Mouse (Mus musculus) frontal cortex, adult 2 months (tissue): ENCODE measurements around the gene Acbd3. TPM values are rescaled to one million over a fixed set of nuclear protein-coding genes. Genes with fewer than 3 reads are reported as not detected.

Source experiments
- DNase-seq, 2 experiments: peaks; one replicate each; pipeline ENCODE4 v3.0.0; 2022; ENCODE audit warnings: low spot score in 1 of 2; ENCODE audit errors: extremely low spot score in 1 of 2
- polyA plus RNA-seq: library from polyadenylated mRNA; depleted of rRNA; stranded (reverse); fragments of >200 nt; gene quantifications from 2 replicates; pipeline ENCODE4 v1.2.3, GENCODE M21; 2012; rRNA removed

The Acbd3 gene
- polyA plus RNA-seq: 26.3 and 28.0 TPM in 2 replicates

DNA sequence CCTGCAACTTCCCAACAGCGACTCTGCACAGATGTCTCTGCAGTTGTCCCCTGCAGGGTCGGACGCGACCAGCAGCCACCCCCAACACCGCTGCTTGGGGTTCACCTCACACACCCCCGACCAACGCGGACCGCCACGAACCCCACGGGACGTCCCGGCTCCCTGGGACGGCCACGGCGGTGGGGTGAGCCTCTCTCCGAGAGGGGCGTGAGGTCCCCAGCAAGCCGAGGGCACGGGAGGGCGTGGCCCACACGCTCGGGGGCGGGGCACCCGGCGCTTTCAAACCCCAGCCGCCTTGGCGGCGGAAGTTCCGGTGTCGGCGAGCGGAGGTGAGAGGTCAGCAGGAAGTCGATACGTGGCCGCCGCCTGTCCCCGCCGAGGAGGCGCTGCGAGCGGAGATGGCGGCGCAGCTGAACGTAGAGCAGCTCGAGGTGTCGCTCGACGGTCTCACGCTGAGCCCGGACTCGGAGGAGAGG is at the start of gene Acbd3:
TSS of gene Acbd3 (plus strand) at position 340 of the 476 bp plus-strand sequence.
- peak; percentile 77 to 91 for DNase-seq

DNA sequence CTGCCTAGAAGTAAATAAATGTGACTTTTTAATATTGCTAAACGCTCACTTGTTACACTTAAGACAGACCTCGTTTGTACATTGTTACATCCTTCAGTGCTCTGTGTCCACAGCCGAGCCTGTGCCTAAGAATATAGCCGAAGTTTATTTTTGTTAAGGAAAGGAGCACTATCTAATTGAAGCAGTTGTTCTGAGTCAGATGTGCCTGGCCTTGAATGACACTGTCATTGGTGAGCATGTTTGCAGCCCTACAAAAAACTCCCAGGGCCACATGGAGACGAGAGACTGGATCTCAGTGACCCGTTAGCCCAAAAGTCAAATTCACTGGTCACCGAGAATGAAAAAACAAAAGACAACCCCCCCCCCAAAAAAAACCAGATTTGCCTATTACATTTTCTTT is 34.6 kb upstream of the Acbd3 start:
- DNase-seq: no peak

DNA sequence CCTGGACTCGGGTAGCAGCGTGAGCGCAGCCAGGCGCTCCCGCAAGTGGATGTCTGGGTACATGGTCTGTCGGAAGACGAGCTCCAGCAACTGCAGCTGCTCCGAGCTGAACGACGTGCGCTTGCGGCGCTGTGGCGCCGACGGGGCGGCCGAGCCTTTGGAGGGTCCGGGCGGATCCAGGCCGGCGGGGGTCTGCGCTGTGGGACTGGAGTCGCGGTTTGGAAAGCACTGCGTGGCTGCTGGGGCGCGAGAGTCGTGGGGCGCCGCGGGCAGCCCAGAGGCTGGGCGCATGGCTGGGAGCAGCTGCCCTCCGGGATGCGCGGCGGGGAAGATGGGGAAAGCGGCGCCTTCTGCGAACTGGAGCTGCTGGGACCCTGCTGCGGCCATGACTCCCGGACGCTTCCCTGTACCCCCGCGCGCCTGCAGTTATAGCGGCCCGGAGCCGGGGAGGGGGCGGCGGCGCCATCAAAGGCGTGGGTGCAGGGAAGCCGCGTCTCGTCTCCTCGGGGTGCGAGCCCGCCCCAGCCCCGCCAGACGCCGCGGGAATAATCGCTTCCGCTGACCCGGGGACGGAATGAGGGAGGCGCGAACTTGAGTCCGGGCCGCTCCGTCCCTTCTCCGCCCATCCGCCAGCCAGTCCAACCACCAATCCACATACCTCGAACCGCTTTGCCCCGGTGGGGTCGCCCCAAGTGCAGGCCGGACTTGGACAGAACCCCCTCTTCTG is 29.1 kb upstream of the Acbd3 start, which contains the start of gene Mixl1:
TSS of gene Mixl1 (minus strand) at position 409 of the 727 bp plus-strand sequence.
- no peak for DNase-seq

DNA sequence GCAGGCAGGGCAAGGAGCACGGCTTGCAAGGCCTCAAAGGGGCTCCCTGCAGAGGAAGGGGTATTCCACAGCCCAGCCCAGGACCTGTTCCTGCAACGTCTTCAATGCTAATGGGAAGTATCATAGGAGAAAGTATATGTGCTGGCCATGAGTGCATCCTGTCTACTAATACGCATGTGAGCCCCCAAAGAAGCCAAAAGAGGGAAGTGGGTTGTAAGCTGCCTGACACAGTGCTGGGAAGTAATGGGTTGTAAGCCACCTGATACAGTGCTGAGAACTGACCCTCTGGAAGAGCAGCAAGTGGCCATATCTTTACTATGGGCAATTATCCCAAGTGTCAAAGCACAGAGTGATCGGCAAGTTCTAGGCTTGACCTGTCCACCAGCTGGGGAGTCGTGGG is 27.8 kb upstream of the Acbd3 start:
- DNase-seq: no peak

DNA sequence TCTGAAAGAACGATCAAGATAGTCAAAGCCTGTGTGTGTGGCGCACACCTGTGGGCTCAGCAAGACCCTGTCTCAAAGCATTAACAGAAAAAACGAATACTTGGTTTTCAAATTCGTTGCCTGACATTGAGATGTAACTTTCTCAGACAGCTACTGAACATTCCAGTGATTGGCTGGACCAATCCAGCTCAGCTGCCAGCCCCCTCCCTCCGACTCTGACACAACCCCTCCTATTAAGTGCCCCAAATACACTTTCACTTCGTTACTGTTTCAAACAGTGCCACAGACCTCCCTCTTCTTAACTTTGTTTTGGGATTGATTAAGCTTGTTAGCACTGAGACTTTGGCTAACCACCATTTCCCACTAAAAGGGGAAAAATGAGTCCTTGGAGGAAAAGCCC is 22.4 kb upstream of the Acbd3 start:
- DNase-seq: no peak

DNA sequence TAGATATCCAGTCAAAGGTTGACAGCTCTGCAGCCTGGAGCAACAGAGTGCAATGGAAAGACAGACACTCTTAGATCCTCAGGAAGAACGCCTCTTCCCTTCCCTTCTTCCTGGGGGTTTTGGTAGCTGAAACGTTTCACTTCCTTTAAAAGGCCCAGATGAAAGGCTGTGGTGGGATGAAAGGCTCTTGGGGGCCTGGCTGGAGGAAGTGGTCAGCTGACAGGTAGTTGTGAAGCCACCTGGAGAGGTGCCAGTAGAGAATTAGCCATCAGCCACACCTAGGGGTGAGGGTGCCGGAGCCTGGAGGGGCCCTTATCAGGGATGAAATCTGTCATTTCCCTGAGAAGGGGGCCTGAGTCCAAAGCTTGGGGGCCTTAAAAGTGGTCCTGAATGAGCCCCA is 18.5 kb upstream of the Acbd3 start:
- no peak for DNase-seq

DNA sequence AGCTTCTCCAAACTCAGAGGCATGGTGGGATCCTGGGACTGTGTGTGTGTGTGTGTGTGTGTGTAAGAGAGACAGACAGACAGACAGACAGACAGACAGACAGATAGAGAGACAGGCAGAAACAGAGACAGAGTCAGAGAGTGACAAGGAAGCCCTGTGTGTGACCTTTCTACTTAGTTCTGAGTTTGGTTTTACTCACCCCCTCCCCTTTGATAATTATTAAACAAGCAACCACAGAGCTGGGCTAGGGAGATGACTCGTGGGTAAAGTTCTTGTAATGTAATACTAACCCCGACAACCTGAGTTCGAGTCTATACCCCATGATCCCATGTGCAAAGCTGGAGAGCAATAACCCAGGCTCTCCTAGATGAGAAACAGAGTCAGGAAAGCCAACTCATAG is 18.0 kb upstream of the Acbd3 start:
- no peak for DNase-seq

DNA sequence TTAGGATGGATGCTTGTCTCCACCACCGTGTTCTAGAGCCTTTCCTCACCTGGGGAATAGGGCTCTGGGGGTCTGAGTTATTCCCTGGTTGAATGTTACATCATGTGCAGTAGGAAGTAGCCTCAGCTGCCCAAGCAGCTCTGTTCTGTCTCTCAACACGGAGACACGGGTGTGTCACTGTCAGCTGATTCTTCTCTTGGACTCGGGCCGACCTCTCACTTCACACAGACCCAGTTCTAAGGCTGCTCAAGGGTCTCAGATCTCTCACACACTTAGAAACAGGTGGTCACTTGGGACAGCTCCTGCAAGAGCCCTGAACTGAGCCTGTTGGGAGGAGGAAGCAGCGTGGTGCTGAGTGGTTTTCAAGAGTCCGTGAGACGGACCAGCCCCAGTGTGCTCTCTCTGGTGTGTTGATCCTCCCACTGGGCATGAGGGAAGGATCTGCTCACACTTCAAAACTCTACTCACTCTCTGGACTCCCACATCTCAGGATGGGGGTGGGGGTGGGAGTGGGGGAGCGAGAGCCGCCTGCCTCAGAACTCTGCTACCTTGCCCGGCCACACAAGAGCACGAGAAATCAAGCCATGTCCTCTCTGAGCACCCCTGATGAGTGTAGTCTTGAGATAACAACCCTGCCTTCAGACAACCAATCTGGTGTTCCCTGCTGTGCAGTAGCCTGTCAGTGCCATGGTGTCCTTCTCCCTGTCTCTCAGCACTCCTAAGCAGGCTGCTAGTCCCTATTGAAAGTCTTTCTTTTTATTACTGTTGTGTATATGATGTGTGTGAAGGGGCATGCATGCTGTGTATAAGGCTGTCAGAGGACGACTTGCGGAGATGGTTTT is 16.7 kb upstream of the Acbd3 start:
- no peak for DNase-seq

DNA sequence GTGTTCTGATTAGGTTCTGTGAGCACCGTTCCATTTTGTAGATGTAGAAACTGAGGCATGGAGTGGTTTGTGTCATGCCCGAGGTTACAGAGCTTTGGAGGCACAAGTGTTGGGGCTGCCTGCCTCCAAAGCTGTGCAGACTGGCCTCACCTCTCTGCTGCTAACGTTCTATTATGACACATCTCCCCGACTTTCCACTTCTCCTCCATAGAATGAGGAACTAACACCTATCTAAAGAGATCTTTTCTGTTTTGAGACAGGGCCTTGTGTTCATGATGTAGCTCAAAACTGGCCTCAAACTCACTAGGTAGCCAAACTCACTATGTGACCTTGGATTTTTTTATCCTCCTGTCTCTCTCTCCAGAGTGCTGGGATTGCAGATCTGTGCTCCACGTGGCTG is 7.1 kb upstream of the Acbd3 start:
- no peak for DNase-seq

DNA sequence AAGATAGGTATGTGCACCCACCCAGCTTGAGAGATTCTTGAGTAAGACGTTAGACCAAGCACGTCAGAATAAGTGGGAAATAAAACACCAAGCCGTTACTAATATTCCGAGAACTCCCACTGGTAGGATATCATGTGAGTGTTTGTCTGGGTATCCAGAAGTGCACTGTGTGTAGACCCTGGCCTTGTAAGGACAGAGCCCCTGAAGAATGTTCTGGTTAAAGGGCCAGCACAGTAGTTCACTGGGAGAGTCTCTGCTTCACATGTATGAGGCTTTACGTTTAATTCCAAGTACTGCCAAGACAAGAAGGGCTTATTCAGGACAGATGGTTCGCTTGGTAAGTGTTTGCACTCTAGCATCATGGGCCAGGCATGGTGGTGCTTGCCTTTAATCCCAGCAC is 6.4 kb upstream of the Acbd3 start:
- DNase-seq: no peak

DNA sequence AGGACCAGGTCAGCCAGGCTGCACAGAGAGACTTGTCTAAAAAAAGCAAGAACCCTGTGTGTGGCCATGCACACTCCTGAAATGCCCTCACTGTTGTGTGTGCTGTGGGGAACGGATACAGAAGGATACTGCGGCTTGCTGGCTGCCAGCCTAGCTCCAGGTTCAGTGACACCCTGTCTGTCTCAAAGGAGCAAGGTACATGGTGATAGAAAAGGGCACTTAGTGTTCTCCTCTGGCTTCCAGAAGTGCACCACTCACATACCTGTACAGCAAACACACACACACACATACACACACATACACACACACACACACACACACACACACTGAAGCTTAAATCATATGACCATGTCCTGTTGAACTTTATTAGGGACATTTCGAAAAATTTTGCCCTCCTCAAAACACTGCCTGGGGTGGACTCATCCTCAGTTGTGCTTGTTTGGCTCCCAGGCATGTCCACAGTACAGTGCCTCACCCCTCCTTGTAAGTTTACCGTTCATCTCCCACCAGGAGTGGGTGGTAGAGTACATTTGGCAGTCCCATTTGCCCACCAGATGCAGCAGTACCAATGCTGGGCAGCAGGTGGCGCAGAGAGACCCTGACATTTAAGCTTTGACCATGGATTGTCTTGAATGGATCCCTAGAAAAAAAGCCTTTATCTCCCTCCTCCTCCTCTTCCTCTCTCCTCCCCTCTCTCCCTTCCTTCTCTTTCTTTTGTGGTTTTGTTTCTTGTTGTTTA is 5.7 kb upstream of the Acbd3 start:
- peak; percentile 21 to 87 for DNase-seq

DNA sequence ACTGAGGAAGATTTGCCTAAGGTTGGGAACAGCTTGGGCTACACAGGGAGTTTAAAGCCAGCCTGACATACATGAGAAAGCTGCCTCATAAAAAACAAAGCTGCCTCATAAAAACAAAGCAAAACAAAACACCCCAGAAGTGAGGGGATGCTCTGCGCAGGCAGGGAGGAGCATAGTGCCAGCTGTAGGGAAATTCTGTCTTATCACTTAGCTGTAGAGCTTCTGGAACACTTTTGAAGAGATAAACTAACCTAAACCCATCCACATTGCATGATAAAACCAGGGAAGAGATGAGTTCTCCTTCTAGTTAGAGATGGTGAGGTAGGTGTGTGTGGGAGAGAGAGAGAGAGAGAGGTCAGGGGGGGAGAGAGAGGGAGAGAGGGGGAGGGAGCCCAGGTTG is 3.2 kb upstream of the Acbd3 start:
- DNase-seq: no peak

DNA sequence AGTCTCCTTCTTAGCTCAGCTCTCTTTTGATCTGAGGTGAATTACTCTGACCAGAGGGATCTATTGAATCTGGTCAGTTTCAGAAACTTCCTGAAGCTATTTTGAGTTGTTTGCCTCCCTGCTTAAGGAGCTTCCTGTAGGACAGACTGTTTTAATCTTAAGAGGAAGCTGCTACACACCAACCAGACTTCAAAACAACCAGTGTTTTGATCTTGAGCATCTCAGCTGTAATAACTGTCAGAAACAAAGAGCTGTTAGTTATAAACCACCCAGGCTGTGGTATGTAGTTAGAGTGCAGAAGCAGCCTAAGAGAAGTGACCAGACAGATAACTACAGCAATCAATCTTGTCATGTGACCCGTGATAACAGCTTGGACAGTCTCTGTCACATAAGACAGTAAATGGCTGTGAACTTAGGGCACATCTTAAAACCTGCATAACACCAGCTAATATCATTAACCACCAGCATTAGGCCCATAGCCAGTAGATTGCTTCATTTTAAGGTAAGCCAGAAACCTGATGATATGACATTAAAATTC is 2.1 kb upstream of the Acbd3 start:
- no peak for DNase-seq

DNA sequence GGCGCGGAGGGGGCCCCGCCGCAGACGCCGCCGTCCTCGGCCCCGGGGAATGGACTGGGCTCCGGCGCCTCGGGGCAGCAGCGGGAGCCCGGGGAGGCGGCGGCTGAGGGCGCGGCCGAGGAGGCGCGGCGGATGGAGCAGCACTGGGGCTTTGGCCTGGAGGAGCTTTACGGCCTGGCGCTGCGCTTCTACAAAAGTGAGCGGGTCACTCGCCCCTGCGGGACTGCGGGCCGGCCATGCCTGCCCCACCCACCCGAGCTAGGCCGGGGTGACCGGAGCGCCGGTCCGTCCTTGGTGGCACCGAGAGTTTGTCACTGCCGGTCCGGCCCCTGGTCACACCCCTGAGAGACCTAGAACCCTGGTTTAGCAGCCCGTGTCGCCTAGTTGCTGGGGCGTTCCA is 340 bp downstream of the Acbd3 start:
- DNase-seq: peak in 1 of 2 experiments; percentile 8

DNA sequence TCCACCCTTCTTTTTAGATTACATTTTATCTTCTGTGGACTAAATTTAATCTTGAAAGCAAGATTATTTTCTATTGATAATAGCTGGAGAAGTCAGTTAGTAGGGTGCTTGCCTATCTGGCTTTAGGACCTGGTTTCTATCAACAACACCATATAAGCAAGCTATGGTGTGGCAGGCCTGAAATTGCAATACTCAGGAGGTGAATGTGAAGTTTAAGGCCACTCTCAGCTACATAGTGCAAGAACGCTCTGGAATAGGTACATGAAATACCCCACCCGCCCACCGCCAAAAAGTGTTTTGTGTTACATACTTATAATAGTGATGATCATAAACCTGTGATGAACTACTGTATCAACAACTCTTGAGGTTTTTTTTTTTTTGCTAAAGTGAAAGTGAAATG is 3.4 kb downstream of the Acbd3 start:
- DNase-seq: no peak

DNA sequence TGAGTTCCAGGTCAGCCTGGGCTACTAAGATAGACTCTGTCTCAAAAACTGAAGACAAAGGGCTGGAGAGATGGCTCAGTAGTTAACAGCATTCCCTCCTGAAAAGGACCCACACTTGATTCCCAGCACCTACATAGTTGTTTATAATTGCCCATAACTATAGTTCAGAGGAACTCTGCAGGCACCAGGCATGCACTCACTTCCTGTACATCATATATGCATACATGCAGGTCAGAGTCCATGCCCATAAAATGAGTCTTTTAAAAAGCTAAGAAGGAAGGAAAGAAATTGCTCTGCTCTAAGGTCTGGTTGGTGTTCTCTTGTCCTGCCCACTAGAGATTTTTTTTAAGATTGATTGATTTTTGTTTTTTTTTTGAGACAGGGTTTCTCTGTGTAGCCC is 22.0 kb downstream of the Acbd3 start:
- DNase-seq: no peak

DNA sequence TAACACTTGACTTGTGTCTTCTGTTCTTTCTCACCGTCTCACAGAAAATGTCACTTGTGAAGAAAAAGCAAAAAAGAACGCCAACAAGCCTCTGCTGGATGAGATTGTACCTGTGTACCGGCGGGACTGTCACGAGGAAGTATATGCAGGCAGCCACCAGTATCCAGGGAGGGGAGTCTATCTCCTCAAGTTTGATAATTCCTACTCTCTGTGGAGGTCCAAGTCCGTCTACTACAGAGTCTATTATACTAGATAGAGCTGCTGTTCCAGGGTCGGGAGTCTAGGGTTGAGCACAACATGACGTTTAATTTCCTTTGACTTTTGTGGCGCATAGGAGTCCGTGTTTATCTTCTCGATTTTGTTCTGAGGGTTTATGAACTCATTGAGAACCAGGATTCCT is 26.3 kb downstream of the Acbd3 start:
- DNase-seq: no peak

DNA sequence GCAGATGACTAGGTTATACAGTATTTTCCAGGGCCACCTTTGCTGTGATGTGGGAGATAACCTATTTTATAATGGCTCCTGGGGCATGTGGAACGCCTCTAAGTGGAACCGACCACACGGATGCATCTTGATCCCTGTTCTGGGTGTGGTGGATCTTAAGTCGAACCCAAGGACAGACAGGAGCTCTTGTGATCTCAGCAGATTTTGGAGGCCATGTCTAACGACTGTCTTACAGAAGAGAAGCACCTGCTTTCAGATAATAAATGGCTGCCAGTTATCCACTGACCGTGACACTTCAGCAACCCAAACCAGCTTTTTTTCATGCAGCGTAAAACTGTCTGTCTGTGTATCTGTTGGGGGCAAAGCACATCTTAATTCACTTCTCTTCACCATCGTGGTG is 28.5 kb downstream of the Acbd3 start:
- DNase-seq: no peak

DNA sequence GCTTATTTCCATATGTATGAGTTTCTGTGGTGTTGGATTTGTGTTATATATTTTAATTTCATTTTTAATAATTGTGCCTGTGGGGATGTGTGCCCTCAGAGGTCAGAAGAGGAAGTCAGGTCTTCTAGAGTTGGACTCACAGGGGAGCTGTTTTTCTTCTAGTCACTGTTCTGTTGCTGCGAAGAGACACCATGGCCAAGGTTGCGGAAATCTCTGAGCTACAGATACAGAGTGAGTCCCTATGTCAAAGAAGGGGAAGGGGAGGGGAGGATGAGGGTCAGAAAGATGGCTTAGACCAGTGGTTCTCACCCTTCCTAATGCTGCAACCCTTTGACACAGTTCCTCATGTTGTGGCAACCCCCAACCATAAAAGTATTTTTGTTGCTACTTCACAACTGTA is 30.9 kb downstream of the Acbd3 start:
- no peak for DNase-seq

DNA sequence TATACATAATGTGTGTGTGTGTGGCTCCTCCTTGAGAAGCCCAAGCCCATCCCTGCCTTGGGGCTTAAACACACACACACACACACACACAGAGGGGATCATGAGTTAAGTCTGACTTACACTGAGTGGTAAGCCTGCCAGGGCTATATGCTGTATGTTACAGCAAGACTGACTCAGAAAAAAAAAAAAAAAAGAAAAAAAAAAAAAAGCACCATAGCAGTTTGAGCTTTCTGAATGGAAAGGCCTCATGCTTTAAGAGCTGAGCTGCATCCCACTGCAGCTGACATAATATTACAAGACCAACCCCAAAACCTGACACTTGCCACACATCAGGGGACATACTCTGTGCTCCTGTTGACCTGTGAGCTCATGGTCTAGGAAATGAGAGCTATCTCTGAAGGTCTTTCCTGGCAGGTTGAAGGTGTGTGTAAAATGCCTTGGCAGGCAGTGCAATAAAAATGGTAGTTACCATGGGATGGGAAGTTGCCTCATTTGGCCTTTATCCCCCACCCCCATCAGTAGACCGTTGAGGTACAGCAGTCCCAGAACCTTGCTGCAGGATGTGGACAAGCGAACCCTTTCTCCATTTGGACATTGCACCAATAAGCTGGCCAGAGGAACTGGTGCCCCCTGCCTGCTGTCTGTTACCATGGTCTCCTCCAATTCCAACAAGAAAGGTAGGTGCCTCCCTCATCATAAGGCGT is 31.6 kb downstream of the Acbd3 start:
- no peak for DNase-seq
